Mouse (Mus musculus): ENCODE results near the gene Cd6. TPM values are rescaled to one million over a fixed set of nuclear protein-coding genes. Genes with fewer than 3 reads are reported as not detected.

The Cd6 gene
- under 1 TPM; 0.19 to 0.20 TPM for total RNA-seq (2021)

- intact Hi-C loops (cut with DNase I), result no loop called here
Observed at GRCm38 (mm10) chr19:10829436-10830175, at the start of gene Cd6. Gene Cd6 (minus strand): TSS chr19:10830058.

GRCm38 (mm10) chr19:10878201-10878837, 48.5 kb upstream of the Cd6 start:
- no peak for DNase-seq (ENCODE audit: extremely low spot score in 1 of 2, low spot score in 2 of 2)
- intact Hi-C loops (cut with DNase I), result no loop called here

More at GRCm38 (mm10) chr19:10829436-10830175, at the start of gene Cd6:
- DNase-seq (ENCODE audit: extremely low spot score in 1 of 2, low spot score in 2 of 2), result no peak

GRCm38 (mm10) chr19:10871328-10871961, 41.6 kb upstream of the Cd6 start:
- intact Hi-C loops (cut with DNase I), result no loop called here
- no peak for DNase-seq (ENCODE audit: extremely low spot score in 1 of 2, low spot score in 2 of 2)

GRCm38 (mm10) chr19:10870676-10871075, 40.8 kb upstream of the Cd6 start:
- DNase-seq (ENCODE audit: extremely low spot score in 1 of 2, low spot score in 2 of 2), result no peak
- intact Hi-C loops (cut with DNase I), result no loop called here

GRCm38 (mm10) chr19:10869886-10870527, 40.1 kb upstream of the Cd6 start, which contains the start of gene Tmem132a:
Gene Tmem132a (minus strand): TSS chr19:10869940.
- intact Hi-C loops (cut with DNase I), result loop anchor here (5.0 kb wide), 1 partner anchor 158 kb away; no protein-coding TSS in a partner anchor

GRCm38 (mm10) chr19:10869241-10869885, 39.5 kb upstream of the Cd6 start:
- intact Hi-C loops (cut with DNase I), result loop anchor here (5.0 kb wide), 1 partner anchor 157 kb away; no protein-coding TSS in a partner anchor

More at GRCm38 (mm10) chr19:10869886-10870527, 40.1 kb upstream of the Cd6 start, which contains the start of gene Tmem132a:
- no peak for DNase-seq (ENCODE audit: extremely low spot score in 1 of 2, low spot score in 2 of 2)

GRCm38 (mm10) chr19:10868623-10869141, 38.8 kb upstream of the Cd6 start:
- intact Hi-C loops (cut with DNase I), result loop anchor here (5.0 kb wide), 1 partner anchor 156 kb away; no protein-coding TSS in a partner anchor
- DNase-seq (ENCODE audit: extremely low spot score in 1 of 2, low spot score in 2 of 2), result no peak

More at GRCm38 (mm10) chr19:10869241-10869885, 39.5 kb upstream of the Cd6 start:
- peak; percentile 71 to 89 for DNase-seq (ENCODE audit: extremely low spot score in 1 of 2, low spot score in 2 of 2)

- intact Hi-C loops (cut with DNase I), result loop anchor here (5.0 kb wide), 1 partner anchor 156 kb away; no protein-coding TSS in a partner anchor
- DNase-seq (ENCODE audit: extremely low spot score in 1 of 2, low spot score in 2 of 2), result no peak
Observed at GRCm38 (mm10) chr19:10867946-10868622, 38.2 kb upstream of the Cd6 start.

GRCm38 (mm10) chr19:10866351-10866750, 36.5 kb upstream of the Cd6 start:
- intact Hi-C loops (cut with DNase I), result loop anchor here (5.0 kb wide), 1 partner anchor 154 kb away; no protein-coding TSS in a partner anchor
- no peak for DNase-seq (ENCODE audit: extremely low spot score in 1 of 2, low spot score in 2 of 2)

GRCm38 (mm10) chr19:10860072-10860497, 30.2 kb upstream of the Cd6 start:
- no peak for DNase-seq (ENCODE audit: extremely low spot score in 1 of 2, low spot score in 2 of 2)
- intact Hi-C loops (cut with DNase I), result no loop called here

GRCm38 (mm10) chr19:10856520-10856919, 26.7 kb upstream of the Cd6 start:
- no peak for DNase-seq (ENCODE audit: extremely low spot score in 1 of 2, low spot score in 2 of 2)
- intact Hi-C loops (cut with DNase I), result no loop called here

GRCm38 (mm10) chr19:10855422-10855821, 25.6 kb upstream of the Cd6 start:
- intact Hi-C loops (cut with DNase I), result no loop called here

GRCm38 (mm10) chr19:10847311-10848087, 17.6 kb upstream of the Cd6 start:
- intact Hi-C loops (cut with DNase I), result no loop called here

More at GRCm38 (mm10) chr19:10855422-10855821, 25.6 kb upstream of the Cd6 start:
- DNase-seq (ENCODE audit: extremely low spot score in 1 of 2, low spot score in 2 of 2), result no peak

GRCm38 (mm10) chr19:10846150-10846549, 16.3 kb upstream of the Cd6 start:
- DNase-seq (ENCODE audit: extremely low spot score in 1 of 2, low spot score in 2 of 2), result no peak
- intact Hi-C loops (cut with DNase I), result no loop called here

More at GRCm38 (mm10) chr19:10847311-10848087, 17.6 kb upstream of the Cd6 start:
- DNase-seq (ENCODE audit: extremely low spot score in 1 of 2, low spot score in 2 of 2), result peak in 1 of 2 experiments; percentile 45

GRCm38 (mm10) chr19:10845454-10845853, 15.6 kb upstream of the Cd6 start:
- intact Hi-C loops (cut with DNase I), result no loop called here
- DNase-seq (ENCODE audit: extremely low spot score in 1 of 2, low spot score in 2 of 2), result no peak

GRCm38 (mm10) chr19:10844206-10844605, 14.3 kb upstream of the Cd6 start:
- intact Hi-C loops (cut with DNase I), result no loop called here
- DNase-seq (ENCODE audit: extremely low spot score in 1 of 2, low spot score in 2 of 2), result no peak

GRCm38 (mm10) chr19:10842914-10843313, 13.1 kb upstream of the Cd6 start:
- DNase-seq (ENCODE audit: extremely low spot score in 1 of 2, low spot score in 2 of 2), result no peak
- intact Hi-C loops (cut with DNase I), result no loop called here

Data from left cerebral cortex, postnatal 10 days (tissue).